Mouse (Mus musculus) myocyte (in vitro differentiated cells): ENCODE data around the gene Itpk1. TPM values are rescaled to one million over a fixed set of nuclear protein-coding genes. Genes with fewer than 3 reads are reported as not detected.

Source experiments
- H3K27me3 ChIP-seq: one replicate; pipeline ENCODE4 v1.6.1; 2011; ENCODE audit not compliant: control insufficient read depth, insufficient read depth, insufficient read length
- H3K36me3 ChIP-seq: one replicate; pipeline ENCODE4 v1.6.1; 2011; ENCODE audit not compliant: control insufficient read depth, insufficient read depth
- H3K4me2 ChIP-seq: one replicate; pipeline ENCODE4 v1.6.1; 2011; ENCODE audit warnings: low read depth, control low read depth
- H3K4me3 ChIP-seq: one replicate; pipeline ENCODE4 v1.5.1; 2011; ENCODE audit warnings: mild to moderate bottlenecking, control low read depth, moderate library complexity
- H3K79me2 ChIP-seq: one replicate; pipeline ENCODE4 v1.6.1; 2011; ENCODE audit not compliant: control insufficient read depth, insufficient read depth
- H3ac ChIP-seq: one replicate; pipeline ENCODE4 v1.6.1; 2011; ENCODE audit not compliant: control insufficient read depth, insufficient read length
- CEBPB ChIP-seq: IDR thresholded peaks from 2 replicates; pipeline ENCODE4 v1.6.1; 2011; ENCODE audit warnings: mild to moderate bottlenecking, moderate library complexity; ENCODE audit not compliant: poor library complexity, insufficient read depth, severe bottlenecking
- E2F4 ChIP-seq: IDR thresholded peaks from one replicate; pipeline ENCODE4 v1.6.1; 2011; ENCODE audit warnings: mild to moderate bottlenecking, control low read depth, moderate library complexity; ENCODE audit not compliant: insufficient read depth
- MAX ChIP-seq: IDR thresholded peaks from one replicate; pipeline ENCODE4 v1.6.1; 2011; ENCODE audit warnings: low read depth, mild to moderate bottlenecking, control low read depth
- MYOD1 ChIP-seq, 3 experiments: IDR thresholded peaks; one replicate each; pipeline ENCODE4 v1.6.1; 2011; ENCODE audit warnings: control low read depth in 2 of 3, low read depth in 2 of 3, mild to moderate bottlenecking in 2 of 3, moderate library complexity in 1 of 3; ENCODE audit not compliant: insufficient read length in 2 of 3, control insufficient read depth in 1 of 3
- MYOG ChIP-seq, 3 experiments: IDR thresholded peaks; one replicate each; pipeline ENCODE4 v1.6.1; 2011; ENCODE audit warnings: control low read depth in 2 of 3, low read depth in 2 of 3, mild to moderate bottlenecking in 2 of 3; ENCODE audit not compliant: insufficient read length in 2 of 3, control insufficient read depth in 1 of 3, insufficient read depth in 1 of 3
- POLR2A ChIP-seq: IDR thresholded peaks from one replicate; pipeline ENCODE4 v1.6.1; 2011; ENCODE audit warnings: low read depth, mild to moderate bottlenecking, control low read depth, moderate library complexity; ENCODE audit not compliant: insufficient read length
- POLR2AphosphoS2 ChIP-seq: IDR thresholded peaks from one replicate; pipeline ENCODE4 v1.6.1; 2011; ENCODE audit warnings: low read depth, control low read depth; ENCODE audit not compliant: insufficient read length
- REST ChIP-seq: IDR thresholded peaks from one replicate; pipeline ENCODE4 v1.6.1; 2011; ENCODE audit warnings: mild to moderate bottlenecking, control low read depth, moderate library complexity; ENCODE audit not compliant: insufficient read depth, insufficient read length
- SRF ChIP-seq: IDR thresholded peaks from one replicate; pipeline ENCODE4 v1.6.1; 2011; ENCODE audit warnings: low read depth; ENCODE audit not compliant: control insufficient read depth, insufficient read length
- TCF12 ChIP-seq: IDR thresholded peaks from one replicate; pipeline ENCODE4 v1.6.1; 2011; ENCODE audit warnings: mild to moderate bottlenecking, control low read depth; ENCODE audit not compliant: poor library complexity, insufficient read depth, severe bottlenecking
- TCF3 ChIP-seq: IDR thresholded peaks from one replicate; pipeline ENCODE4 v1.6.1; 2011; ENCODE audit warnings: low read depth, control low read depth; ENCODE audit not compliant: insufficient read length
- USF1 ChIP-seq: IDR thresholded peaks from one replicate; pipeline ENCODE4 v1.6.1; 2011; ENCODE audit warnings: low read depth, mild to moderate bottlenecking, control low read depth, moderate library complexity
- polyA plus RNA-seq: library from polyadenylated mRNA; unstranded; fragments of >200 nt; fragmentation: generic; extraction: Trizol; gene quantifications from one replicate; pipeline ENCODE4 v1.2.1, GENCODE M21; 2012; ENCODE audit warnings: missing spikeins

The Itpk1 gene
- polyA plus RNA-seq, 1 experiment, result 4.9 TPM

DNA sequence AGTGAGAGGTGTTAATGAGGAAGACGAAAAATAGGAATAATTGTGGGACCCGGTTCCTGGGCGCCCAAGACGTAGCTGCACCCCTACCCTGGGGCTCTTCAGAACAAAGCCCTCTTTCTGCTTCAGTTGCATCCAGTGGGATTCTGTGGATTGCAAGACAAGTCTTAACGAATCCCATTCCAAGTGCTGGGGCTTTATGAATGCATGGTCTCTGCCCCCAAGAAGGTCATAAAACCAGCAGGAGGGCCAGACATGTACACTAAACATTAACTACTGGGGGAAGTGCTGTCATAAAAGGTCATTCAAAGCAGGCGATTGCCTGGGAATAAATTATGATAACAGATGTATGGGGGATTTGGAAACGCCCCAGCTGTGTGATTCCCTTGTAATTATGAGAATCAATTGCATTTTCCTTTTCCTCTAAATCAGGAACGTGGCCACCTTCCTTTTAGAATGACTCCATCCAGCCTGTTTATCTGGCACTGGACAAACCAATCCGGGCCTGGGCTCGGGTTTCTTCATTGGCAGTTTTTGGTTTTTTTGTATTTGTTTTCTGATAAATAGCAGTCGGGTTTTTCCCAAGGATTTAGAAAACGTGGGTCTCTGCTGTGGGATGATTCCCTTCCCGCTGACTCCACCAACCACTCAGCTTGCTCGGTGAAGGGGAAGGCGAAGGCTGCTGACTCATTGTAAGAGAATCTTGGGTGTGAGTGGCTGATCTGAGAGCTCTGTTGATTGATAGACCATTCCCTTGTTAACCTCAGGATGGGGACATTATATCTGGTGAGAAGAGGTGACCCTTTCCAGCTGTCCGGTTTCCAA, 26.3 kb upstream of the Itpk1 start:
- peak overlapping the region; percentile 80 for H3K4me2 ChIP-seq
- H3K4me3 ChIP-seq, result no peak overlapping the region
- H3K79me2 ChIP-seq, result no peaks in the 10 kb centered on the region
- no peaks in the 10 kb centered on the region for H3K36me3 ChIP-seq
- H3K27me3 ChIP-seq, result no peaks in the 10 kb centered on the region
- TF ChIP-seq MYOD1 (IDR thresholded peaks at IDR 0.05; ENCODE audit: control insufficient read depth in 1 of 3, insufficient read length in 2 of 3, low read depth in 2 of 3) (no peak), CEBPB (no peak), TCF3 (no peak), MYOG (IDR thresholded peaks at IDR 0.05; ENCODE audit: control insufficient read depth in 1 of 3, insufficient read depth in 1 of 3, insufficient read length in 2 of 3, low read depth in 2 of 3) (no peak), POLR2AphosphoS2 (no peak), SRF (no peak), USF1 (no peak)
- H3ac ChIP-seq, result no peak overlapping the region

DNA sequence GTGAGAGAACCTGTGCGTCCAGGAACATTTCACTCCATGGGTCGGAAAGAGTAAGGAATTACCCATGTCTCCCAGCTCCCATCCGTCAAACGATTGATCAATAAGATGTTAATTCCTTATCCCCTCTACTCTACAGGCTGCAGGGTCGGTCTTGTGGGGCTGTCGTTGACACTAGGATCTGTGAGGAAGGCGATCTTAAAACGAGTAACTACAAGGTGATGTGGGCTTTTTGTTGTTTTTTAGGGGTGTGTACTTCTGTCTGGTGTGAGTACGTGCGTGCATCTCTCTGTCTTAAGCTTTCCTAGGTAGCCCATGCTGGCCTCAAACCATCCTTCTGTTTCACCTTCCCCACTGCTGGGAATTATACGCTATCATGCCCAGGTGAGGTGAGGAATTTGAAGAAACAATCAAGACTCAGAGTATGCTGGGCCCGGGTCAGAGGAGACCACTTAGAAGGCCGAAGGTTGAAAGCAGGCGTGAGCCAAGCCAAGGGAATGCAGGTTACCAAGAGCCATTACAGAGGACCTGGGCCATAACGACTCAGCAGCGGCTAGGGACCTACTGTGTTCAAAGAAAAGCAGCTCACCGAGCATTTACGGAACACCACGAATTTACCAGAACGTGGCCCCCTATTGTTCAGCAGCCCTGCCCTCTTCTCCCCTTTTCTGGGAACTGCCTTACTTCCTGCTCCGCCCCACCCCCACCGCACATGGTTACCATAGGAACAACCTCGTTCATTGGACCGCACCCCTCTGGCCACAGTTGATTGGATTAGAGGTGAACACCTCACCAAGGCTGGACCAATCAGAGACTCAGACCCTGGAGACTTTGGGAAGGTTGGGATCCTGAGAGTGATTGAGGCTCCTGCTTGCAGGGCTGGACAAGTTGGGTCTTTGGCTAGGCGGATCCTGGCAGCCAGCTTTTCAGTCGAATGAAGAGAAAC, 25.4 kb upstream of the Itpk1 start:
- Histone ChIP-seq H3K4me3 (no peak overlapping the region), H3ac (no peak overlapping the region), H3K4me2 (peak overlapping the region; percentile 80), H3K27me3 (no peaks in the 10 kb centered on the region), H3K79me2 (no peaks in the 10 kb centered on the region), H3K36me3 (no peaks in the 10 kb centered on the region)
- no peak for TF ChIP-seq REST
- no peak for TF ChIP-seq MAX
- TF ChIP-seq E2F4, result no peak
- TF ChIP-seq USF1, result no peak
- no peak for TF ChIP-seq TCF3

DNA sequence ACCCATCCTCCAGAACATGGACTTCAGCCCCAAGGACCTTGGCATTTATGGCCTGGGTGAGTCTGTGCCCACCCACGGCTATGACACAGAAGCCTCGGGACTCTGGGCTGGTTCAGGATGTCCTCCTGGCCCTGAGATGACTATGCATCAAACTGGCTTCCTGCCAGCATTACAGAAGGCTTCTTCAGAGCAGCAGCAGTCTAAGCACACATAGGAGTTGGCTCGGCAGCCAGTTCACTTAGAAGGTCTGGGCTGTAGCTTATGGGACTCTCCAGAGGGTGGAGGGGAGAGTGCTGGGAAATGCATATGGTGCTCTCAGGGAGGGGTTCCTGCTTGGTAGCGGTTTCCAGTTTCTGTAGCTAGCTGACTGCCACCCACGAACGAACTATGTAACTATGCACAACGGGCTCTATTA, 21.0 kb upstream of the Itpk1 start:
- H3ac ChIP-seq, result no peak overlapping the region
- H3K27me3 ChIP-seq, result no peaks in the 10 kb centered on the region
- no peaks in the 10 kb centered on the region for H3K79me2 ChIP-seq
- no peak for TF ChIP-seq POLR2AphosphoS2
- no peak for TF ChIP-seq POLR2A
- no peak for TF ChIP-seq E2F4
- TF ChIP-seq SRF, result no peak
- TF ChIP-seq TCF3, result no peak
- TF ChIP-seq REST, result no peak
- no peak for TF ChIP-seq CEBPB
- no peak for TF ChIP-seq MAX
- no peak for TF ChIP-seq MYOD1 (IDR thresholded peaks at IDR 0.05; ENCODE audit: control insufficient read depth in 1 of 3, insufficient read length in 2 of 3, low read depth in 2 of 3)
- TF ChIP-seq USF1, result no peak
- no peak for TF ChIP-seq MYOG (IDR thresholded peaks at IDR 0.05; ENCODE audit: control insufficient read depth in 1 of 3, insufficient read depth in 1 of 3, insufficient read length in 2 of 3, low read depth in 2 of 3)
- TF ChIP-seq TCF12, result no peak
- H3K4me3 ChIP-seq, result no peak overlapping the region
- H3K36me3 ChIP-seq, result no peaks in the 10 kb centered on the region
- no peak overlapping the region for H3K4me2 ChIP-seq

DNA sequence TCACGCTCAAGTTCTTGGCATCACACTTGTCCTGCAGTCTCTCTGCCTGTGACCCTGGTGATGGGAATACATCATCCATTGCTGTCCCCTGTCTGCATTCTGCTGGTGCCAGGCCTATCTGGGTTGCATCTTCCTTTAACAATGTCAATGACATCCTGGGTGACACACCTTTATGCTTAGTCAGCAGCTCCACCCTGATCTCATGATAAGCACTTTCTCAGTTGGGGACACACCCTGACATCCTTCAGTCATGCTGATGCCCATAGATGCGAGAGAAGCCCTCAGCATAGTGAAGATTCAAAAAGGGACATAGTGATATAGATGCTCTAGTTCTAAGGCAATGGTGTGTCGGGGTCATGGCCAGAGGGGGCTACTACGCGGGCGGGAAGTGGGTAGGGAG, 20.4 kb upstream of the Itpk1 start:
- Histone ChIP-seq H3K4me3 (no peak overlapping the region), H3ac (no peak overlapping the region), H3K4me2 (no peak overlapping the region), H3K36me3 (no peaks in the 10 kb centered on the region), H3K79me2 (no peaks in the 10 kb centered on the region), H3K27me3 (no peaks in the 10 kb centered on the region)
- TF ChIP-seq POLR2A, result no peak
- TF ChIP-seq MYOG (IDR thresholded peaks at IDR 0.05; ENCODE audit: control insufficient read depth in 1 of 3, insufficient read depth in 1 of 3, insufficient read length in 2 of 3, low read depth in 2 of 3), result no peak
- TF ChIP-seq MYOD1 (IDR thresholded peaks at IDR 0.05; ENCODE audit: control insufficient read depth in 1 of 3, insufficient read length in 2 of 3, low read depth in 2 of 3), result no peak
- no peak for TF ChIP-seq REST
- no peak for TF ChIP-seq POLR2AphosphoS2

DNA sequence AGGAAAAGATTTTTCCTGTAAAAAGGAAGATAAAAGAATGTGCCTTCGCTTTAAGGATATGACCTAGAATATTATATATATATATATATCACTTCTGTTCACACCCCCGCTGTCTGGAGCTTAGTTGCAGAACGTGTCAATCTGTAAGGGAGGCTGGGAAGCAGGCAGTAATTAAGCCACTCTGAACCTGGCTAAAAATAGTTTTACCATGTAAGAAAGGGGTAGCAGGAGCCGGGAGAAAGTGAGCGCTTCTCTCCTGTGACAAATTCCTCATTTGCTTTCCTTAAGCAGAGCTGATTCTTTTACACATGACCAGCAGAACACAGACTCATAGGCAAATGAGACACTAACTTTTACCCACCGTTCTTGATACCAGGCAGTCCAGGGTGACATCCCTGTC, 19.1 kb upstream of the Itpk1 start:
- H3ac ChIP-seq, result no peak overlapping the region
- H3K4me2 ChIP-seq, result no peak overlapping the region
- H3K79me2 ChIP-seq, result no peaks in the 10 kb centered on the region
- no peak for TF ChIP-seq MAX
- TF ChIP-seq TCF12, result no peak
- TF ChIP-seq REST, result no peak
- no peak for TF ChIP-seq E2F4
- no peak for TF ChIP-seq POLR2A
- TF ChIP-seq SRF, result no peak
- TF ChIP-seq MYOG (IDR thresholded peaks at IDR 0.05; ENCODE audit: control insufficient read depth in 1 of 3, insufficient read depth in 1 of 3, insufficient read length in 2 of 3, low read depth in 2 of 3), result no peak
- TF ChIP-seq POLR2AphosphoS2, result no peak
- TF ChIP-seq TCF3, result no peak
- no peak for TF ChIP-seq USF1
- no peak for TF ChIP-seq CEBPB
- no peak for TF ChIP-seq MYOD1 (IDR thresholded peaks at IDR 0.05; ENCODE audit: control insufficient read depth in 1 of 3, insufficient read length in 2 of 3, low read depth in 2 of 3)
- H3K4me3 ChIP-seq, result no peak overlapping the region
- H3K27me3 ChIP-seq, result no peaks in the 10 kb centered on the region
- no peaks in the 10 kb centered on the region for H3K36me3 ChIP-seq
